Mouse (Mus musculus) heart, embryonic 12.5 days (tissue): ENCODE data around the gene Sprn. TPM values are rescaled to one million over a fixed set of nuclear protein-coding genes. Genes with fewer than 3 reads are reported as not detected.

Experiments used
- polyA plus RNA-seq: library from polyadenylated mRNA; unstranded; fragments of >200 nt; fragmentation: Nextera tagmentation; extraction: Ambion mirVana; gene quantifications from 2 replicates; pipeline ENCODE4 v1.2.1, GENCODE M21; 2016

The Sprn gene
- polyA plus RNA-seq, 1 experiment from 2014 or later, result 0.08 TPM

Other genes with a start within 250 kb of the Sprn start
- gene Utf1, start 211.1 kb downstream of the Sprn start, polyA plus RNA-seq, result not detected in 2 replicates
- gene 6430531B16Rik, start 176.1 kb downstream of the Sprn start, polyA plus RNA-seq, result 0.27 and 0.33 TPM in 2 replicates
- gene Adam8, start 162.3 kb downstream of the Sprn start, polyA plus RNA-seq, result 0.61 and 1.0 TPM in 2 replicates
- 30.9 and 37.1 TPM in 2 replicates for gene Zfp511, start 118.5 kb downstream of the Sprn start, polyA plus RNA-seq
- gene Tubgcp2, start 118.2 kb downstream of the Sprn start, polyA plus RNA-seq, result 41.4 and 41.7 TPM in 2 replicates
- not detected in 2 replicates for gene Msx3, start 105.8 kb downstream of the Sprn start, polyA plus RNA-seq
- 0.36 and 0.59 TPM in 2 replicates for gene Caly, start 72.3 kb downstream of the Sprn start, polyA plus RNA-seq
- 0.44 TPM in 1 of 2 replicates, not detected in the other for gene Prap1, start 61.5 kb downstream of the Sprn start, polyA plus RNA-seq
- 75.4 and 83.0 TPM in 2 replicates for gene Fuom, start 52.4 kb downstream of the Sprn start, polyA plus RNA-seq
- 14.5 and 16.3 TPM in 2 replicates for gene Paox, start 39.1 kb downstream of the Sprn start, polyA plus RNA-seq
- 174 and 176 TPM in 2 replicates for gene Echs1, start 38.4 kb downstream of the Sprn start, polyA plus RNA-seq
- gene Mtg1, start 17.3 kb downstream of the Sprn start, polyA plus RNA-seq, result 28.3 and 28.9 TPM in 2 replicates
- not detected in 2 replicates for gene Olfr522, start 9.9 kb upstream of the Sprn start, polyA plus RNA-seq
- not detected in 2 replicates for gene Olfr523, start 18.3 kb upstream of the Sprn start, polyA plus RNA-seq
- not detected in 2 replicates for gene Olfr524, start 51.1 kb upstream of the Sprn start, polyA plus RNA-seq
- not detected in 2 replicates for gene Cd163l1, start 63.4 kb upstream of the Sprn start, polyA plus RNA-seq
- gene 5830411N06Rik, start 92.4 kb upstream of the Sprn start, polyA plus RNA-seq, result not detected in 2 replicates
- not detected in 2 replicates for gene Olfr525, start 166.0 kb upstream of the Sprn start, polyA plus RNA-seq
- gene Olfr527, start 179.1 kb upstream of the Sprn start, polyA plus RNA-seq, result not detected in 2 replicates
- gene Olfr60, start 206.8 kb upstream of the Sprn start, polyA plus RNA-seq, result not detected in 2 replicates
- not detected in 2 replicates for gene Olfr530, start 221.5 kb upstream of the Sprn start, polyA plus RNA-seq
- gene Olfr531, start 248.0 kb upstream of the Sprn start, polyA plus RNA-seq, result not detected in 2 replicates